Mouse (Mus musculus) common myeloid progenitor, adult 5-6 weeks (primary cell): ENCODE data around the gene Grik5. TPM values are rescaled to one million over a fixed set of nuclear protein-coding genes. Genes with fewer than 3 reads are reported as not detected.

Source experiments
- ATAC-seq: replicated peaks from 2 replicates; pipeline ENCODE4 v1.8.0; 2016; ENCODE audit warnings: low read depth, mild to moderate bottlenecking, moderate TSS enrichment, inconsistent platforms; ENCODE audit not compliant: poor library complexity, severe bottlenecking
- total RNA-seq: library from RNA; stranded (forward); fragments of 200-1000, 187-1606 nt; gene quantifications from 2 replicates; pipeline ENCODE4 v1.2.3, GENCODE M21; 2017

The Grik5 gene
- 10.4 and 11.5 TPM in 2 replicates for total RNA-seq

DNA sequence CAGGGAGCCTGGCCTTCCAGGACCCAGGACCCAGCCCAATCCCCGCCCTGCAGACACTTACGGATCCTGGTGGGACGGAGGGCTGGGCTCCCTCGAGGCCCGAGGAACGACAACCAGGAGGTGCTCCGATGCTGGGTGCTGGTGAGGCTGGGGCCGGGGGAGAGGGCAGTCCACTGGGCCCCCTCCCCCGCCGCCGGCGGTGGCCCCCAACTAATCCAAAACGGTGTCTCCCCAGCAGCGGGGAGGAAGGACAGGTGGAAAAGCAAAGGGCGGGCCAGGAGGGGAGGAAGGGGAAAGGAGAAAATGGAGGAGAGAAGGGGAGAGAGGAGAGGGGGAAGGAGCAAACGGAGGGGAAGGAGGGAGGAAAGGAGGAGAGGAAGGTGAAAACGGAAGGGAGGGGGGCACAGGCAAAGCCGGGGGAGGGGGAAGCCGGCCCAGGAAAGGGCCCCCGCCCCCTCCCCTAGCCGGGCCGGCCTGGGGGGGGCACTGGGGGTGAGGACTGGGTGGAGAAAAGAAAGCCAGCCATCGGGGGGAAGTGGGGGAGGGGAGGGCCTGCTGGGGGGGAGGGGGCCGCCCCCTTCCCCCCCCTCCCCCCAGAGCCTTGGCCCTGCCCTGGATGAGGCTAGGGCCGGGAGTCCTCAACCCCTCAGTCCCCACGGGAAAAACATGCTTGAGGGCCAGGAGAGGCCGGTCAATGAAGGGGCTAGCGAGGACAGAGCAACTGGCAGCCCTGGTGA is at the start of gene Grik5, which contains the start of gene Zfp574:
Gene Grik5 (minus strand): TSS at position 368 of the 737 bp plus-strand sequence.
Gene Zfp574 (plus strand): TSS at position 589 of the 737 bp plus-strand sequence.
- no peak for ATAC-seq

DNA sequence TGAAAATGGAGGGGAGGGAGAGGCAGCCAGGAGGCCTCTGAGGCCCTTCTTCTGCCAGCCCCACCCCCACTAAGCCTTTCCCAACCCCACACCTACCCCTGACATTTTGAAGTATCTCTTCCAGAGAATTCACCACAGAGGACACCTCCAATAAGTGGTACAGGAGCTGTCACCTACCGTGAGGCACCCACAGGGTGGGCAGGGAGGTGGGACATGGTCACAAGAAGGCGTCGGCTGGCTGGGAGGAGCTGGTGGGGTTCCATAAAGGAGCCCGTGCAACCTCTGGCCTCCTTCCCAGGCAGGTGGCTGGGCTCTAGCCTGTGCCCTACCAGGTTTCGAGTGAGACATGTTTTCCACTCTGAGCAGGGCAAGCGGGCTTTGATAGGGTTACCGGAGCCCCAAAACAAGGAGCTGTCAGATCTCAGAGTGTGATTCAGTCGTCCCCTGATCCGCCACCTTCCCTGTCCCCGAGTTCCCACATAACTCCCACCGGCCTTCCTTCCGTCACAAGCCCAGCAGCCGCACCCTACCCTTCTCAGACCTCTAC is 49.2 kb upstream of the Grik5 start:
- no peak for ATAC-seq

DNA sequence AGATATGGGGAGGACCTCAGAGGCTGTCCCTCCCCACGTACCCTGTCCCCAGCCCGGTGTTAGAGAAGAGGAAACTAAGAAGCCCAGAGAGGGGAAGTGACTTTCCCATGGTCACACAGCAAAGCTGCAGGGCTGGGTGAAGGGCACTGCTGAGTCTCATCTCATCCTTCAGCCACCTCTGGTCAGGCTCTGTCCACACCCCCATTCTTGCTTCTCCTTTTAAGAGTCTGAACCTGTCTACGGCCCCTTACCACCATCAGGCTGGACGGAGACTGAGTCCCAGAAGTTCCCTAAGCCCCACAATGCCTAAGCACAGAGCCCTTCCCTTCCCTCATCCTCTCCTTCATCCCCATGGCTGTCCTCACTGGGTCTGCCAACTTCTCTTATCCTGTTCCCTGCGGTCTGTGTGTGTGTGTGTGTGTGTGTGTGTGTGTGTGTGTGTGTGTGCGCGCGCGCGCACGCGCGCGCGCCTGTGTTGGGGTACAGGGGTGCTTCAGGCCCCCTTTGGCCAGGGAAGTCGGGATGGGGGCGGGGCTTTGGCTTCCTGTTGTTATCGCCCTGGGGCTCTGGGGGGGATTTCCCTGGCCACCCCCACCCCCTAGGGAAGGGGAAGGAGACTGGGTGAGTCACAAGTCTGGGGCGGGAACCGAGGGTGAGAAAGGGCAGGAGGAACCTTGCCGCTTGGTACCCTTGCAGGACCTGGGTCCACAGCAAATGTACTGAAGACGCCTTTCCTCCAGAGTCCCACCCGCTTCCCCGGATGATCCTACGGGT is 48.1 kb upstream of the Grik5 start:
- ATAC-seq: peak; percentile 89

DNA sequence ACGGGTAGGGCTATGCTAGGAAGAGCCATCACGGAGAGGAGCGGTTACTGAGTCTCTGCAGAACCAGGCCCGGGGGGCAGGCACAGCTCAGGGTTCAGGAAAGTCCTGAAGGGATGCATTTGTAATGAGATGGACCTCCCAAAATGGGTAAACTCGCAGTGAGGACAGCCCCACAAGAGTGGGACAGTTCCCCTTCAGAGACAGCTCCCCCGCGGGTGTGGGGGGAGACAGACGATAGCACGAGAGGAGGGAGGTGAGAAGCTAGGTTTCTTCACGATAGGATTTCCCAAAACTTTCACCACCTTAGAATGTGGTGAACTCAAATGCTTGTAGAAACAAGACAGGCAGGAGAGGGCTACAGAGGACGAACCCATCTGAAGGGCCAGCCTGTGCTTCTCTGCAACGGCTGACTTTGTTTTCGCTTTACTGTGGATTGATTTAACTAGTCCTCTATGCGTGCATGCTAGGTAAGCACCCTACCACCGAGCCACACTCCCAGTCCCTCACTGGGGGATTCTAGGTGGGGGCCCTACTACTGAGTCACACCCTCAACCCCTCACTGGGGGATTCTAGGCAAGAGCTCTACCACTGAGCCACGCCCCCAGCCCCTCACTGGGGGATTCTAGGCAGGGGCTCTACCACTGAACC is 40.9 kb upstream of the Grik5 start:
- ATAC-seq: no peak

DNA sequence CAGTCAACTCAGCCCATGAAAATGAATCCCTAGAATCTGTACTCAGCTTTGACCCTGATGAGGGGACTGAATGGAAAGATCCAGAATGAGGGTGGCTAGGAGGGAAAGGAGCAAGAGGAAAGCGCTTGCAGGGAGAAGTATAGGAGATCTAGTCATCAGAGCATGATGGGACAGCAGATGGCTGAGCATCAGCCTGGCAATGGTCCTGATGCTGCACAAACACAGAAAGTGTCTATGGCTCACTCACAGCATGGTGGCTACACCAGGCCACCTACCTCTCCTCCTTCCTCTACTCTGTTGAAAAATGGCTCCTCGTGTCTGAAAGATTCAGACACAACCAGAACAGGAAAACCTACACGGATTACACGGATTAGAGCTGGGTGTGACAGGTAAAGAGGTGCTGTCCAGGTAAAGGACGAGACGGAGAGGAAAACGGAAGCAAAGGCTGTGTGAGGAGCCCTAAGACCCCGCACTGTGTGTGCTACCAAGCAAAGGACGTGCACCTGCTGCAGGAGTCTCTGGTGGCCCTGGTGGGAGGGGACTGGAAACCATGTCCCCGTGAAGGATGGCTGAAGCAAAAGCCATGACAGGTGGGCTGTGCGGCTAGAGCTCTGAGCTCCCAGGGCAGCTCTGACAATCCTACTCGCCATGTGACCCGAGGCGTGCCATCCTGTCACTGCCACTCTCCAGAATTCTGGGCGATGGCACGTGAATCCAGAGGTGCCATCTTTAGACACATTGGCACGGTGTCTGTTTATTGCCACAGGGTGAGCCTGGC is 40.2 kb upstream of the Grik5 start:
- no peak for ATAC-seq

DNA sequence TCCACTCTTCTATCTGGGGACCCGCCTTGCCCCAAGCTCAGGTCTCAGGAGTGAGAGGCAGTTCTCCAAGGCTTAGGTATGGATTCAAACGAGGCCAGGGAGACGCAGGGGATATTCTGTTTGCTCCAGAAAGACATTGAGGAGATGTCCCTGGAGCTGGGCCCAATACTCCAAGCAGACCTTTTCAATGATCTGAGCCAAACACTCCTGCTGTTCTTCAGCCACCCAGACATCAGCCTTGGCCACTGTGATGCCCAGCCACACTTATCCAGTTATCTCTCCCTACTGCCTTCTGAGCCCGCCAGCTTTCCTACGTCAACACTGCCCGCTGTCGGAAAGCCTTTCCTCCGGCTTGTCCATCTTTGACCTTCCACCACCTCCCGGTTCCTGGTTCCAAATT is 38.2 kb upstream of the Grik5 start:
- no peak for ATAC-seq

DNA sequence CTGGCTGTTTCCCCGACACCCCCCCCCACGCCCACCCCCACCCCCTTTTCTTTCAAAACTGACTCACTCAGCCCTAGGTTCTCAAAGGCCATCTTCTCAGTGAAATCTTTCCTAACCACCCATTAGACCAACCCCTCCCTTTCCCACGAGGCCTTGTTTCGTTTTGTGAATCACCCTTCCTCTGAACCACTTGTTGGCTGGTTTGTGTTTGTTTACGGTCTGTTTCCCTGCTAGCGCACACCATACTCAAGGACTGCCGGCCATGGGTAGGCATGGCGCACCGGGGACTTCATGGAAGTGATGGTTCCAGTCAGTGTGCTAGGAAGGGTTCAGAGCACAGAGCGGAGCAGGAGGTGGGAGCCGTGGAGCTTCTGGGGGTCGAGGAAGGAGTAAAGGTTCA is 37.2 kb upstream of the Grik5 start:
- ATAC-seq: no peak

DNA sequence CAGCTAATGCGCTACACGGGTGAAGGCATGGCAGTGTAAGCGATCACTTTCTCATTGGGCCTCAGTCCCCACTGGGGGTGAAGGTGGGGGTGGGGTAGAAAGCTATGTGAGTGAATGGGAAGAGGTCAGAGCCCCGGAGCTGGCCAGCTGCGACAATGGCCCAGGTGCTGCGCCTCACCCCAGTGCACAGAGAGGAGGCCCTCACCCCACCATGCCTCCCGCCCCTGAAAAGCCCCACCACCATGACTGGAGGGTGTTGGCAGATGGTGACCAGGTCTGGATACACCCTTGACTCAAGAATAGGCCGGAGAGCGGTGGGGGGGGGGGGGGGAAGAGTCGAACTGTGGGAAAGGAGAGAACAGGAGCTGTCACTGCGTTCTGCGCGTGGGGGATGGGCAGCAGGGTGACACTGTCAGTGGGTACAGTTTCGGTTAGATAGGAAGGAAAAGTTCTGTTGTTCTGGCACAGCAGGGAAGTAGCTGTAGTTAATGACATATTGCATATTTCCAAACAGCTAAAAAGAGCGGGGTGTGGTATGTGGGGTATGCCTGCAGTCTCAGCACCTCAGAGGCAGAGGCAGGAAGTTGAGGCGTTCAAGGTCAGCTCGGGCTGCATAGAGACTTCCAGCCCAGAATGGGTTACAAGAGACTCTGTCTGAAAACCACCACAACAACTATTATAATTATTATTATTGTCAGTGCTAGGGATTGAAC is 34.8 kb upstream of the Grik5 start:
- peak; percentile 63 for ATAC-seq

DNA sequence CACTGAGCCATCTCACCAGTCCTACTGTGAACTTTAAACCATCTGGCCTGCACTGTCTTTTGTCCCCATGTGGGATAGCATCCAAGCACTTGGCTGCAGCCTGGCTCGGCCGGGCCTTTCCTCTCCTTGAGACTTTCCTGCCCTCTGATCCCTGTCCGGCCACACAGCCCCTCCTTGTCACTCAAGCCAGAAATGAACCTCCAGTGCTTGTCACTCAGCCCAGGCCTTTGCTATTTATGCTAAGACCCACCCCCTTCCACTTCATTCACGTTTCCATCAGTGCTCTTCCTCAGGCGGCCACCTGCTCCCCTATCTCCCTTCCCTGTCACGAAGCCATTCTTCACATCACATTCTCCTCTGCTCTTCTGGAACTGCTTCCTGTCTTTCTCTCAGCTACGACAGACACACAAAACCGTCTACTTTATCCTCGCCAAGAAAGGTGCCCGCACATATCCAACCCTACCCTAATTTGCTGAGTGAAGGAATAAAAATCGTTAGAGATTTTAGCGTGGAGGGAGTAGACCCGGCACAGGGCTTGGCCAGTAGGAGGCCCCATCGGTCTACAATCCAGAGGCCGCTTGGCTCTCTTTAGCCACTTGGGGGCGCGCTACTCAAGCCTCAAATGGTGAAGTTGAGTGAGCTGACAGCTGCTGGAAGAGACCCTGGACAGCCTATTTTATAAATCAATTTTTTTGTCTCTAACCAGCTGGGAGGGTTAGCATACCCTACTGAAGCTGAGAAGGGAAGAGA is 33.4 kb upstream of the Grik5 start:
- peak; percentile 91 for ATAC-seq

DNA sequence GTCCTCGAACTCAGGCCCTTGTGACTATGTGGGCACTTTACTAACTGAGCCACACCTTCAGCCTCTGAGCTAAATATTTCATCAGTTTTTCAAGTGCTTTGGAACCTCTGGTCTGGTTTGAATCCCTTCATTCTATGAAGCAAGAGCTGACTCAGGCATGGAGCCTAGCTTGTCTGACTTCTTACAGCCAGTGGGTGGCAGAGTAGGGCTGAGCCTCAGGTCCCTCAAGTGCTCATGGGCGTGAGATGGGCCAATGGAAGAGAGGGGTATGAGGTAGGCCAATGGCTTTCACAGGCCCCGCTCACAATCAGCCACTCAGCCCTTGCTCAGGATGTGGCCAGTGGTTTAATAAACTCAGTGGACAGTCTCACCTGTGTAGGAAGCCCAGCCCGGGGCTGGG is 27.4 kb upstream of the Grik5 start:
- 0 out of 2 replicates have a peak, but pooled peaks have one; percentile 39 for ATAC-seq

DNA sequence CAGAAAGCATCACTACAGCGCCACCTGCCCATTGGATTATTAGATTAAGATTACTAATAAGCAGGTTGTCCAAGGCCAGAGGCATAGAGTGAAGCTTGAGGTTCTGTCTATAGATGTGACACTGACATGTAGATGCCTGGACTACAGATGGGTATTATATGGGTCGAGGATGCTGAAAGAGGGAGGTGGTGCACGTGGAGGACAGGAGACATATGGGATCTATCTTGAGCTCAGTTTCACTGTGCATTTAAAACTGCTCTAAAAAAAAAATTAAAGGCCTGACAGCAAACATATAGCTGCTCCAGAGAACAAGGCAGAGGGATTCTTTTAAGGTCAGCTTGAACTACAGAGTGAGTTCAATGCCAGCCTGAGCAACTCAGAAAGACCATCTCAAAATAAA is 26.0 kb upstream of the Grik5 start:
- ATAC-seq: no peak

DNA sequence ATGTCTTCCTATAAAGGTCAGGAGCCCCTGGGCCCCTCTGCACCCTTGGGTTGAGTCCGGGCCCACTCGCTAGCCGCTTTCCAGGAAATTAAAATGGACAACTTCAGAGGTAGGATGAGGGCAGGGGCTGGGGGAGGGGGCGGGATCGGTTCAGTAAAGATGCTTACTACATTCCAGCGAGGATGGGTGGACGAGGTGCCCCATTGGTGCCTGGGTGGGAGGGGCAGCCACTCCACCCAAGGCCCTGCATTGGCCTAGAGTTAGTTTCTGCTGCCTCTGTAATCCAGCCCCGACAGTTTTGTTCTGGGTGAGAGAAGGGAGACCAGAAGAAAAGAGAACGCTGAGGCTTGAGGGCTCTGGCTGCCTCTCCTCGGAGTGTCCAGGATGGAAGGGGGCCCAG is 17.7 kb upstream of the Grik5 start:
- ATAC-seq: no peak

DNA sequence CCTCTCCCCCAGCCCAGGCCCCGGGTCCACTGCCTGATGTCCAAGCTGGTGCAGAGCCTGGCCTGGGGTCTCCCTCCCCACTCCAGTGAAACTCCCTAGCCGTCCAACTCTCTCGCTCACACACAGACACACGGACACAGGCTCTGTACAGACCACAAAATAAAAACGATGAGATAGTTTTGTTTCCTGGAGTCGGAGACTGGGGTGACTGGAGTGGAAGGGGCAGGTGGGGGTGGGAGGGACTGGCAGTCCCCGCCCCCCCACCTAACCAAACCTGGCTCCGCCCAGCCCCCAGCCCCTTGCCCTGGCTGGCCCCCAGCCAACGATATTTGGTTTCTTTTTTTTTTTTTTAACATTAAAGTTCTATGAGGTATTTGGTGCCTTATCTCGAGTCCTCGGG is 16.8 kb upstream of the Grik5 start:
- peak; percentile 55 for ATAC-seq

DNA sequence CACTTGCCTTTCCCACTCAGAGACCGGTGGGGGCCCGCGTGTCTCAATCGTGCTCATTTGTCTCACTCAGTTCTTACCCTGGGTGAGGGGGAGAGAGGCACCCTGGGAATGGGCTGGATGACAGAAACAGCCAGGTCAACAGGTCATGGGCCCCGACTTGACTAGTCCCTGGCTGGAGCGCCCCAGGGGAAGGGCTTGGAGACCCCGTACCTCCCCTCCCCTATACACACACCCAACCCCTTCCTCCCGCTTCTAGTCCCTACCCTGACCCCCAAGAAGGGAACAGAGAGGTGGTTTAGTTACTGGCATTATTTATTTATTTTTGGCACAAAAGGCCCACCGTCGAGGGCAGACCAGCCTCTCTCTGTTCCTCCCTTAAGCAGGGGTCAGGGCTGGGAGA is 16.4 kb upstream of the Grik5 start:
- ATAC-seq: peak; percentile 17

DNA sequence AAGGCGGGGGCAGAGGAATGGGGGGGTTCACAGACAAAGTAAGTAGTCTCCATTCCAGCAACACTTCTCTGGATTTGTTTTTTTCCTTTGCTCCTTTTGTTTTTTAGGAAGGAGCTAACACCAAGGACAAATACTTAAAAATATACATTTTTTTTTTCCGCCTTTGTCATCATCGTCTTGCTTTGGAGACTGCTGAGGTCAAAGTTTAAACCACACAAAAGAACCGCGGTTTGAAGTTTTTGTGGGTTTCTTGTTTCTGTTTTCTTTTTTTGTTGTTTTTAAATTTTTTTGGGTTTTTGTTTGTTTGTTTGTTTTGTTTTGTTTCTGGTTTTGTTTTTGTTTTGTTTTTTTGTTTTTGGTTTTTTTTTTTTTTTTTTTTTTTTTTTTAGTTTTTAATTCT is 15.8 kb upstream of the Grik5 start:
- no peak for ATAC-seq

DNA sequence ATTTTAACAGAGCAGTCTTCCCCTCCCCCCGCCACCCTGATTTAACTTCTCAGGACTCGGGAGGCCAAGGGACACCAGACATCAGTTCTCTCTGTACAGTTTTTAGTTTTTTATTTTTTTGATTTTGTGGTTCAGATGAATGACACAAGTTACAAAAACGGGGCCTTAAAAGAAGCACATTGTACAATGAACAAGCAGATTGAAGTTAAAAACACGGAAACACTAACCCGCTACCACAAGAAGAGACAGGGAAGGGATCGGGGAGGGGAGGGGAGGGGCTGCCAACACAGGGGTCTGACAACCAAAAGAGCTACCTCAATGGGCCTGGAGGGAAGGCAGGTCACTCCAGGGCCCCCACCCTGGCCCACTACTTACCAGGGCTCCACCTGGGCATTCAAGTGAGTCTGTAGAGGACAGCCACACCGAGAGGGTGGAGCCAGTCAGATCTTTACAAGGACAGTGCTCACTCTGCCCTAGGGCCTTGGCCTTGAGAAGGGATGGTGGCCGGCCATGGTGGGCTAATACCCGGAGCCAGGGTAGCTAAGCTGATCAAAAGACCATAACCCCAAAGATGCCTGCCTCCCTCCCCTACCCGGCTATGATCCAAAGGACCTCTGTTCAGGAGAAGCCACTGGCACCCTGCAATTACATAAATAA is 15.2 kb upstream of the Grik5 start:
- ATAC-seq: peak; percentile 23

DNA sequence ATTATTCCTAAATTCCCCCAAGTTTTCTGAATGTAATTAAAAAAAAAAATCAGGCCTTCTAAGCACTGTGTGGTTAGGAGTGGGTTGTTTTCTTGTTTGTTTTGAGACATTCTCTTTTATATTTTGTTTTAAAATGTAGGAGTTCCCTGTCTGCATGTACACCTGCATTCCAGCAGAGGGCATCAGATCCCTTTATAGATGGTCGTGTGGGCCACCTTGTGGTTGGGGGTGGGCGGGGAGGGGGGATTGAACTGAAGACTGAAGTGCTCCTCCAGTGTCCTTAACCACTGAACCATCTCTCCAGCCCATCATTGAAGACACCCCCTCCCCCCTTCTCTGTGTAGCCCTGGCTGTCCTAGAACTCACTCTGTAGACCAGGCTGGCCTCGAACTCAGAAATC is 14.5 kb upstream of the Grik5 start:
- no peak for ATAC-seq

DNA sequence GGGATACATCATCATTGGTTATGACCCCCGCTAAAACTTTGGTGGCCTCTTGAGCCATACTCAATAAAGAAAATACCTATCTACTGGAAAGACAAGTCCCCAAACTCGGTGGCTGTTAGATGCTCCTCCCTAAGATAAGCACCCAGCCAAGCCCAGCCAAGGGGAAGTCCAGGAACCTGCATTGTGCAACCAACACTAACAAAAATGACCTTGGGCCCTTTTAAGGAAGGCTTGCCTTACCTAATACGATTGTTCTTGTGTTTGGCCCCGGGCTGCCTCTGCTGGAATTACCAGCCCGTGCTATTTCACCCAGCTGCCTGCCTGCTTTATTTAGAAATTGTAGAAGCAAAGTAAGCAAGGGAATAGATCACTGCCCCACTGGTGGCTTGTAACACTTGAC is 12.5 kb upstream of the Grik5 start:
- ATAC-seq: no peak; the same call in 1 of the 2 replicates
